Mouse (Mus musculus) inflammation-experienced regulatory T-cells, adult 16 weeks (primary cell): Measurements from ENCODE around the gene Stard3nl. TPM values are rescaled to one million over a fixed set of nuclear protein-coding genes. Genes with fewer than 3 reads are reported as not detected.

Experiments
- polyA plus RNA-seq: library from polyadenylated mRNA; unstranded; fragments of 100-300 nt; shearing (Covaris generic); gene quantifications from one replicate; pipeline ENCODE4 v1.2.1, GENCODE M21; 2017

Gene Stard3nl
- 55.7 TPM for polyA plus RNA-seq

GRCm38 (mm10) chr13:19395688-19396354, at the start of gene Stard3nl:
Stard3nl (minus strand) TSS chr13:19395795.

Other genes with a start within 250 kb of the Stard3nl start
- gene Epdr1, start 224.1 kb upstream of the Stard3nl start, polyA plus RNA-seq: 1.3 TPM
- not detected for gene Sfrp4, start 227.3 kb upstream of the Stard3nl start, polyA plus RNA-seq